In genomic region chr7:75520531-75520930, GRCm38 (mm10) we compare ENCODE assay signal across 11 mouse cellular contexts.
A peak's percentile ranks its signal among the peaks of the same experiment; 100 is the strongest.
DNase-seq lines count a peak whose midpoint lies in the region.
"Had no signal": no experiment of that assay in that cellular context is flagged by ENCODE, and none has a peak within 500 bp of the region (broad histone marks: within the 10 kb centered on the region; RNA-seq: fewer than 3 reads in every experiment).

No protein-coding gene starts in this region.

- peak; percentile 51 for DNase-seq in heart, adult 11 months
- DNase-seq in heart, adult 9 months (ENCODE audit: low spot score in 2 of 2): no peak
- peak; percentile 31 for DNase-seq in kidney, adult 9 months
- no peak for DNase-seq in kidney, postnatal 4 days
- DNase-seq in Muller cell, postnatal 12 days (ENCODE audit: inconsistent ontology term): peak; percentile 29
- peak; percentile 62 to 66 for DNase-seq in adrenal gland, postnatal 36 days
- DNase-seq in lung, postnatal 25 days (ENCODE audit: low spot score): no peak
- DNase-seq: cerebellum, postnatal 10 days; kidney, postnatal 14 days; right cerebral cortex, postnatal 14 days; thymus, postnatal 25 days had no signal

Comparison
In these comparisons a context has a peak if more than half of its experiments do, and no peak if none do; other contexts are left out.
1. DNase-seq: peak in heart, adult 11 months (single experiment), kidney, adult 9 months (single experiment), Muller cell, postnatal 12 days (single experiment) and adrenal gland, postnatal 36 days (2 of 2); none in heart, adult 9 months (0 of 2), kidney, postnatal 4 days (0 of 2) and lung, postnatal 25 days (single experiment).